Mouse (Mus musculus): ENCODE results near the gene Rsbn1l. TPM values are rescaled to one million over a fixed set of nuclear protein-coding genes. Genes with fewer than 3 reads are reported as not detected.

Gene Rsbn1l
- 6.5 and 7.1 TPM in 2 replicates for polyA plus RNA-seq (2015; fragmentation: Nextera tagmentation; extraction: Ambion mirVana)

GRCm38 (mm10) chr5:20956298-20956697, at the start of gene Rsbn1l:
Gene Rsbn1l (minus strand): TSS chr5:20956398.
- no peak within 1 kb of the TSS for H3K27ac ChIP-seq (ENCODE audit: low read length)
- peaks cover 17% of the 10 kb centered on the region for H3K4me1 ChIP-seq (ENCODE audit: control insufficient read depth, insufficient read depth, low read length)
- 97% methylated on average over 3 of the region's 3 CpGs for WGBS
- no peak for ATAC-seq (replicated peaks; ENCODE audit: extremely low read depth, insufficient read depth, low FRiP score)
- H3K4me3 ChIP-seq (ENCODE audit: low read length), result no peak within 1 kb of the TSS
- peaks cover 14% of the 10 kb centered on the region for H3K36me3 ChIP-seq (ENCODE audit: control insufficient read depth, insufficient read depth)
- no peak within 1 kb of the TSS for H3K9ac ChIP-seq (ENCODE audit: low read length)
- peaks cover 7% of the 10 kb centered on the region; the same call in 1 of the 2 replicates for H3K9me3 ChIP-seq (replicated peaks; ENCODE audit: control insufficient read depth, low read length)
- 0 out of 2 replicates have a peak within 1 kb of the TSS, but pooled peaks have one; percentile 1 for H3K4me2 ChIP-seq (ENCODE audit: low read depth, low read length)
- no peaks in the 10 kb centered on the region for H3K27me3 ChIP-seq (ENCODE audit: control insufficient read depth, insufficient read depth, low read length)

GRCm38 (mm10) chr5:21002723-21003122, 46.5 kb upstream of the Rsbn1l start:
- no peak overlapping the region for H3K4me3 ChIP-seq (ENCODE audit: low read length)
- no peaks in the 10 kb centered on the region for H3K4me1 ChIP-seq (ENCODE audit: control insufficient read depth, insufficient read depth, low read length)
- peaks cover 56% of the 10 kb centered on the region for H3K36me3 ChIP-seq (ENCODE audit: control insufficient read depth, insufficient read depth)
- H3K9ac ChIP-seq (ENCODE audit: low read length), result no peak overlapping the region
- H3K27me3 ChIP-seq (ENCODE audit: control insufficient read depth, insufficient read depth, low read length), result no peaks in the 10 kb centered on the region
- no peak; the same call in 1 of the 2 replicates for ATAC-seq (replicated peaks; ENCODE audit: extremely low read depth, insufficient read depth, low FRiP score)
- 88% methylated on average over 6 of the region's 6 CpGs for WGBS
- no peak overlapping the region for H3K4me2 ChIP-seq (ENCODE audit: low read depth, low read length)
- H3K9me3 ChIP-seq (replicated peaks; ENCODE audit: control insufficient read depth, low read length), result peaks cover 5% of the 10 kb centered on the region
- H3K27ac ChIP-seq (ENCODE audit: low read length), result no peak overlapping the region

- no peaks in the 10 kb centered on the region for H3K27me3 ChIP-seq (ENCODE audit: control insufficient read depth, insufficient read depth, low read length)
- no peak overlapping the region for H3K4me3 ChIP-seq (ENCODE audit: low read length)
- no peak for ATAC-seq (replicated peaks; ENCODE audit: extremely low read depth, insufficient read depth, low FRiP score)
- H3K27ac ChIP-seq (ENCODE audit: low read length), result no peak overlapping the region
- 94% methylated on average over 9 of the region's 10 CpGs for WGBS
- H3K9ac ChIP-seq (ENCODE audit: low read length), result no peak overlapping the region
- peaks cover 5% of the 10 kb centered on the region for H3K9me3 ChIP-seq (replicated peaks; ENCODE audit: control insufficient read depth, low read length)
- H3K36me3 ChIP-seq (ENCODE audit: control insufficient read depth, insufficient read depth), result peaks cover 64% of the 10 kb centered on the region
- H3K4me1 ChIP-seq (ENCODE audit: control insufficient read depth, insufficient read depth, low read length), result no peaks in the 10 kb centered on the region
- H3K4me2 ChIP-seq (ENCODE audit: low read depth, low read length), result no peak overlapping the region
Observed at GRCm38 (mm10) chr5:21001622-21002315, 45.6 kb upstream of the Rsbn1l start.

GRCm38 (mm10) chr5:20998427-20998826, 42.2 kb upstream of the Rsbn1l start:
- WGBS, result 88% methylated on average over 6 of the region's 6 CpGs
- H3K4me2 ChIP-seq (ENCODE audit: low read depth, low read length), result no peak overlapping the region
- H3K9me3 ChIP-seq (replicated peaks; ENCODE audit: control insufficient read depth, low read length), result peaks cover 7% of the 10 kb centered on the region
- H3K9ac ChIP-seq (ENCODE audit: low read length), result no peak overlapping the region
- peaks cover 72% of the 10 kb centered on the region for H3K36me3 ChIP-seq (ENCODE audit: control insufficient read depth, insufficient read depth)
- no peak overlapping the region for H3K4me3 ChIP-seq (ENCODE audit: low read length)
- H3K4me1 ChIP-seq (ENCODE audit: control insufficient read depth, insufficient read depth, low read length), result no peaks in the 10 kb centered on the region
- no peak for ATAC-seq (replicated peaks; ENCODE audit: extremely low read depth, insufficient read depth, low FRiP score)
- no peaks in the 10 kb centered on the region for H3K27me3 ChIP-seq (ENCODE audit: control insufficient read depth, insufficient read depth, low read length)
- H3K27ac ChIP-seq (ENCODE audit: low read length), result no peak overlapping the region

GRCm38 (mm10) chr5:20997555-20997954, 41.4 kb upstream of the Rsbn1l start:
- Histone ChIP-seq H3K4me3 (ENCODE audit: low read length) (no peak overlapping the region), H3K9me3 (replicated peaks; ENCODE audit: control insufficient read depth, low read length) (peaks cover 7% of the 10 kb centered on the region), H3K27ac (ENCODE audit: low read length) (no peak overlapping the region), H3K9ac (ENCODE audit: low read length) (no peak overlapping the region), H3K4me1 (ENCODE audit: control insufficient read depth, insufficient read depth, low read length) (no peaks in the 10 kb centered on the region), H3K4me2 (ENCODE audit: low read depth, low read length) (no peak overlapping the region), H3K27me3 (ENCODE audit: control insufficient read depth, insufficient read depth, low read length) (no peaks in the 10 kb centered on the region), H3K36me3 (ENCODE audit: control insufficient read depth, insufficient read depth) (peaks cover 64% of the 10 kb centered on the region)
- WGBS, result 76% methylated on average over 6 of the region's 6 CpGs
- no peak for ATAC-seq (replicated peaks; ENCODE audit: extremely low read depth, insufficient read depth, low FRiP score)

GRCm38 (mm10) chr5:20990062-20990809, 34.0 kb upstream of the Rsbn1l start:
- Histone ChIP-seq H3K9me3 (replicated peaks; ENCODE audit: control insufficient read depth, low read length) (no peaks in the 10 kb centered on the region), H3K27me3 (ENCODE audit: control insufficient read depth, insufficient read depth, low read length) (no peaks in the 10 kb centered on the region), H3K4me1 (ENCODE audit: control insufficient read depth, insufficient read depth, low read length) (no peaks in the 10 kb centered on the region), H3K36me3 (ENCODE audit: control insufficient read depth, insufficient read depth) (peaks cover 45% of the 10 kb centered on the region), H3K4me2 (ENCODE audit: low read depth, low read length) (no peak overlapping the region), H3K9ac (ENCODE audit: low read length) (no peak overlapping the region), H3K27ac (ENCODE audit: low read length) (no peak overlapping the region), H3K4me3 (ENCODE audit: low read length) (no peak overlapping the region)
- WGBS, result 94% methylated on average over 8 of the region's 8 CpGs
- no peak for ATAC-seq (replicated peaks; ENCODE audit: extremely low read depth, insufficient read depth, low FRiP score)

GRCm38 (mm10) chr5:20986271-20986670, 30.1 kb upstream of the Rsbn1l start:
- 90% methylated on average over 8 of the region's 8 CpGs for WGBS
- no peak overlapping the region for H3K4me3 ChIP-seq (ENCODE audit: low read length)
- no peaks in the 10 kb centered on the region for H3K9me3 ChIP-seq (replicated peaks; ENCODE audit: control insufficient read depth, low read length)
- peaks cover 37% of the 10 kb centered on the region for H3K36me3 ChIP-seq (ENCODE audit: control insufficient read depth, insufficient read depth)
- no peak overlapping the region for H3K4me2 ChIP-seq (ENCODE audit: low read depth, low read length)
- no peak overlapping the region for H3K27ac ChIP-seq (ENCODE audit: low read length)
- no peak overlapping the region for H3K9ac ChIP-seq (ENCODE audit: low read length)
- H3K27me3 ChIP-seq (ENCODE audit: control insufficient read depth, insufficient read depth, low read length), result no peaks in the 10 kb centered on the region
- no peaks in the 10 kb centered on the region for H3K4me1 ChIP-seq (ENCODE audit: control insufficient read depth, insufficient read depth, low read length)
- ATAC-seq (replicated peaks; ENCODE audit: extremely low read depth, insufficient read depth, low FRiP score), result no peak

- H3K36me3 ChIP-seq (ENCODE audit: control insufficient read depth, insufficient read depth), result peaks cover 18% of the 10 kb centered on the region
- ATAC-seq (replicated peaks; ENCODE audit: extremely low read depth, insufficient read depth, low FRiP score), result no peak
- H3K4me2 ChIP-seq (ENCODE audit: low read depth, low read length), result no peak overlapping the region
- peaks cover 3% of the 10 kb centered on the region; the same call in 1 of the 2 replicates for H3K9me3 ChIP-seq (replicated peaks; ENCODE audit: control insufficient read depth, low read length)
- no peaks in the 10 kb centered on the region for H3K4me1 ChIP-seq (ENCODE audit: control insufficient read depth, insufficient read depth, low read length)
- H3K27ac ChIP-seq (ENCODE audit: low read length), result no peak overlapping the region
- no peaks in the 10 kb centered on the region for H3K27me3 ChIP-seq (ENCODE audit: control insufficient read depth, insufficient read depth, low read length)
- H3K4me3 ChIP-seq (ENCODE audit: low read length), result no peak overlapping the region
- no peak overlapping the region for H3K9ac ChIP-seq (ENCODE audit: low read length)
Observed at GRCm38 (mm10) chr5:20983505-20983904, 27.3 kb upstream of the Rsbn1l start.

GRCm38 (mm10) chr5:20974690-20975089, 18.5 kb upstream of the Rsbn1l start:
- no peaks in the 10 kb centered on the region for H3K36me3 ChIP-seq (ENCODE audit: control insufficient read depth, insufficient read depth)
- WGBS, result 70% methylated on average over 4 of the region's 4 CpGs
- H3K4me1 ChIP-seq (ENCODE audit: control insufficient read depth, insufficient read depth, low read length), result no peaks in the 10 kb centered on the region
- H3K9me3 ChIP-seq (replicated peaks; ENCODE audit: control insufficient read depth, low read length), result no peaks in the 10 kb centered on the region
- H3K27me3 ChIP-seq (ENCODE audit: control insufficient read depth, insufficient read depth, low read length), result no peaks in the 10 kb centered on the region
- no peak for ATAC-seq (replicated peaks; ENCODE audit: extremely low read depth, insufficient read depth, low FRiP score)
- no peak overlapping the region for H3K4me2 ChIP-seq (ENCODE audit: low read depth, low read length)
- no peak overlapping the region for H3K9ac ChIP-seq (ENCODE audit: low read length)
- no peak overlapping the region for H3K4me3 ChIP-seq (ENCODE audit: low read length)
- H3K27ac ChIP-seq (ENCODE audit: low read length), result no peak overlapping the region

Data from heart, embryonic 16.5 days (tissue).